Mouse (Mus musculus) thymus, adult 2 months (tissue): ENCODE data around the gene Msrb3. TPM values are rescaled to one million over a fixed set of nuclear protein-coding genes. Genes with fewer than 3 reads are reported as not detected.
A peak's percentile ranks its signal among the peaks of the same experiment; 100 is the strongest.

ENCODE experiments used
- DNase-seq: peaks from one replicate; pipeline ENCODE4 v3.0.0; 2021
- H3K27ac ChIP-seq: fragments of 200-500 bp; 2 replicates; pipeline ENCODE4 v1.5.1; 2012; ENCODE audit warnings: low read length, control low read depth; ENCODE audit not compliant: control insufficient read depth, insufficient read depth
- H3K27me3 ChIP-seq: fragments of 200-500 bp; 2 replicates; pipeline ENCODE4 v1.6.1; 2012; ENCODE audit warnings: mild to moderate bottlenecking, low read length, moderate library complexity, mixed read lengths; ENCODE audit not compliant: control insufficient read depth, insufficient read depth
- H3K36me3 ChIP-seq: fragments of 200-500 bp; 2 replicates; pipeline ENCODE4 v1.6.1; 2012; ENCODE audit warnings: mild to moderate bottlenecking, low read length, moderate library complexity; ENCODE audit not compliant: control insufficient read depth, insufficient read depth
- H3K4me1 ChIP-seq: fragments of 200-500 bp; replicated peaks from 2 replicates; pipeline ENCODE4 v1.6.1; 2012; ENCODE audit warnings: low read length; ENCODE audit not compliant: control insufficient read depth, insufficient read depth
- H3K4me3 ChIP-seq: fragments of 200-500 bp; 2 replicates; pipeline ENCODE4 v1.5.1; 2012; ENCODE audit warnings: mild to moderate bottlenecking, low read length, control low read depth, moderate library complexity; ENCODE audit not compliant: control insufficient read depth, insufficient read depth
- CTCF ChIP-seq: fragments of 200-500 bp; IDR thresholded peaks from 2 replicates; pipeline ENCODE4 v1.5.1; 2012; ENCODE audit warnings: mild to moderate bottlenecking, control low read depth, low read length, moderate library complexity, borderline replicate concordance; ENCODE audit not compliant: control insufficient read depth, poor library complexity, insufficient read depth; ENCODE audit errors: extremely low read depth
- POLR2A ChIP-seq: fragments of 200-500 bp; IDR thresholded peaks from 2 replicates; pipeline ENCODE4 v1.6.1; 2012; ENCODE audit warnings: mild to moderate bottlenecking, low read length, control low read depth, moderate library complexity; ENCODE audit not compliant: control insufficient read depth, poor library complexity, insufficient read depth; ENCODE audit errors: extremely low read depth
- WGBS: fragments of 180-500 bp; shearing (Covaris S2); methylation state at CpG from one replicate; pipeline ENCODE4 v1.1.7; 2018; 5-methylcytosine and 5-hydroxymethylcytosine counted together
- polyA plus RNA-seq: library from polyadenylated mRNA; depleted of rRNA; stranded (reverse); fragments of >200 nt; gene quantifications from 2 replicates; pipeline ENCODE4 v1.2.3, GENCODE M21; 2012

The Msrb3 gene
- polyA plus RNA-seq, 1 experiment = 5.4 TPM

DNA sequence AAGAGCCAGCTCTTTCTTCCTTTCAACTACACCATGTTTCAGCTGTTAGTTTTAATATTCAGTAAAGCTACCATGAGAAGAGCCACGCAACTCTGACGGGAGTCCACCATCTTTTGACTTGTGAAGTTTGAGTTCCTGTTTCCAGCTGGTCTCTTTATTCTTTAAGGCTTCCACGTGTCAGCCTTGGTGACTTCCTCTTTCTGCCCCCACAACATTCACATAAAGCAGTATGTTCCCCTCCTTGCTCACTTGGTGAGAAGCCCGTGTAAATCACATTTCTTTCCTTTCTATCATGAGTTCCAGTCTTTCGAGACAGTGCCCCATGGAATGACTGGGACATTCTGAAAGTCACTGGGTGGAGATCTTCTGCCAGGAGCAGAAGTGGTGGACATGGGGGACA, 83.6 kb downstream of the Msrb3 start:
- 15% methylated on average over 5 of the region's 5 CpGs for WGBS
- H3K4me3 ChIP-seq = no peak overlapping the region
- H3K27ac ChIP-seq = no peak overlapping the region
- H3K27me3 ChIP-seq = no peaks in the 10 kb centered on the region; the same call in 1 of the 2 replicates
- H3K36me3 ChIP-seq = no peaks in the 10 kb centered on the region
- TF ChIP-seq CTCF = no peak
- no peak for TF ChIP-seq POLR2A
- DNase-seq = no peak
- no peaks in the 10 kb centered on the region; the same call in 1 of the 2 replicates for H3K4me1 ChIP-seq

DNA sequence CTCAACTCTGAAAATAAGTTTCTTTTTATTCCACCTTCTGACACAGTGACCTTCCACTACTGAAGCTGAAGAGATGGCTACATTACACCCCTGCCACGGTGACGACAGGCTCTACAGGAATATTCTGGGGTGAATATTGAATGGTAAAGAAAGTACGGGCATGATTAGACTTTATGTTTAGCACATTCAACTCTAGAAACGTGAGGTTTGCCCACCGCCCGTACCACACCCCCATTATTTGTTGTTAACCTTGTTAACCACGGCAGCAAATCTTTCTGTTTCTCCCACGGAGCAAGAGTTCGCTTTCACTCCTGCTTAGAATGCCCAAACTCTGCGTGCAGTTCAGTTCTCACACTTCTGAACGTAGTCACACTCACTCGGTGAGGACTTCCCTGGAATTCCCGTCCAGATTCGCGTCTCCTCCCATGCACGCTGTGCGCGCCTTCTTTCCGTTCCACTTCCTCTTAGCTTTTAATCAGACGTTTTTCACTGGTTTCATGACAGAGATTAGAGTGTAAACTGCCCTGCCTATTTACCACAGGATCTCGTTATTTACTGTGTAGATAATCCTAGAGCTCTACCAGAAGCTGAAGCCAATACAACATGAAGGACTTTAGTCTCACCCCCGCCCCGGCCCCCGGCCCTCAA, 87.0 kb downstream of the Msrb3 start:
- Histone ChIP-seq H3K27ac (no peak overlapping the region), H3K36me3 (no peaks in the 10 kb centered on the region), H3K4me1 (no peaks in the 10 kb centered on the region; the same call in 1 of the 2 replicates), H3K27me3 (no peaks in the 10 kb centered on the region; the same call in 1 of the 2 replicates), H3K4me3 (peak overlapping the region; percentile 36)
- 14% methylated on average over 24 of the region's 24 CpGs for WGBS
- TF ChIP-seq CTCF (no peak), POLR2A (no peak)
- DNase-seq = no peak

DNA sequence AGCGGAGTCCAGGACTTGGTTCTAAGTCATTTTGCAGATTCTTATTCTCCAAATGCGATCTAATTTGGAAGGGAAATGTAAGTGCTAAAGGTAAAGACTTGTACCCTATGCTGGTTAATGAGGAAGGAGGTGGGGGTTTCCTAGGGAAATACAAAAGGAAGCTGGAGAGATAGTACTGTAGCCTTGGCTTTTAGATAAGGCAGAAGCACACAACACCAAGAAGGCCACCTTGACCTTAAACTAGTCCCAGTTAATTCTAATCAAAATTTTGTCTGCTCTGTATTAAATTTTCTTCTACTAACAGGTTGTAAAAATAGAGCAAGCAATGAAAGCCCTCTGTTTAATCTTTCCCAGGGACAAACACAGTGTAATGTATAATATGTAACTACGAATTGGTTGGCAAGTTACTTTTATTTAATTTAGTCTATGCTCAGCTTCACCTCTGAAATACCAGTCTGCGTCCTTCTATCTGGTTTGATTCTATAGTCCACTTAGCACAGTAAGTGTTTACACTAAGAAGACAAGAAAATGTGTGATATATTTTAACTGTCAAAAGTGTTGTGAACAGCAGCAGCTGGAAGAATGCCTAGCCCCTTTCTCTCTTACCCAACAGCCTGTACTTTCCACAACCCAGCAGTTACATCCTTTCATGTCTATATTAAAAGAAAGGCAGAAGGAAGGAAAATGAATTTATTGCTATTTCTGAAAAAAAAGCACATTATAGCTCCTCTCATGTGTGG, 87.9 kb downstream of the Msrb3 start:
- H3K4me1 ChIP-seq = no peaks in the 10 kb centered on the region; the same call in 1 of the 2 replicates
- DNase-seq = no peak
- TF ChIP-seq POLR2A (no peak), CTCF (no peak)
- no peaks in the 10 kb centered on the region; the same call in 1 of the 2 replicates for H3K27me3 ChIP-seq
- H3K4me3 ChIP-seq = no peak overlapping the region
- WGBS = 83% methylated on average over 4 of the region's 4 CpGs
- H3K36me3 ChIP-seq = no peaks in the 10 kb centered on the region
- H3K27ac ChIP-seq = no peak overlapping the region

DNA sequence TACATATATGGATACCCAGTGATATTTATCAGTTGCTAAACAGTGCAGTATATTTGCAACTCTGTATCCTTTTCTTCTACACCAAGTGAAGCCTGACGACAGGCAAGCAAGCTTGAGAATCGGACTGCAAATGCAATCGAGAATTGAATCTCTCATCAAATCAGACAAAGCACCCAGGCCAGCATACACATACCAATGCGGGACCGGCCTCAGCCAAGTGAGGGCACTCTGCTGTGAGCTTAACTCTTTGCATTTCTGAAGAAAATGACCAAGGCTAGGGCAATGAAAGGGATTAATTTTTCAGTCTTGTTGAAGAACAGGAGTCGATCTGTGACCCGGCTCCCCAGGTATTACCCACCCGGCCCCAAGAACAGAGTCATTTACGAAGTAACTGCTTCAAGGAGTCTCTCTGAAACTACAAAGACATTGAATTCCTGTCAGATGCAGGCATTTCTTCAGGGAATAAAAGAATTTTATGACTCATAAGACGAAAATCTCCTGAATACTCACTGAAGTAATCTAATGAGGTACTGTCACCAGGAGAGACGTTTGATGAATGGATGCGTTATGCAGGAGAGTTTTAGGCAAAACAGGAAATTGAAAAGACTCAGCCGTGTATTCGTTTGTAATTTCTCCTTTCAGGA, 88.7 kb downstream of the Msrb3 start:
- no peaks in the 10 kb centered on the region; the same call in 1 of the 2 replicates for H3K4me1 ChIP-seq
- no peak for TF ChIP-seq POLR2A
- no peak for TF ChIP-seq CTCF
- no peak for DNase-seq
- WGBS = 82% methylated on average over 14 of the region's 14 CpGs
- H3K27me3 ChIP-seq = no peaks in the 10 kb centered on the region; the same call in 1 of the 2 replicates
- H3K4me3 ChIP-seq = no peak overlapping the region
- no peaks in the 10 kb centered on the region for H3K36me3 ChIP-seq
- H3K27ac ChIP-seq = no peak overlapping the region

DNA sequence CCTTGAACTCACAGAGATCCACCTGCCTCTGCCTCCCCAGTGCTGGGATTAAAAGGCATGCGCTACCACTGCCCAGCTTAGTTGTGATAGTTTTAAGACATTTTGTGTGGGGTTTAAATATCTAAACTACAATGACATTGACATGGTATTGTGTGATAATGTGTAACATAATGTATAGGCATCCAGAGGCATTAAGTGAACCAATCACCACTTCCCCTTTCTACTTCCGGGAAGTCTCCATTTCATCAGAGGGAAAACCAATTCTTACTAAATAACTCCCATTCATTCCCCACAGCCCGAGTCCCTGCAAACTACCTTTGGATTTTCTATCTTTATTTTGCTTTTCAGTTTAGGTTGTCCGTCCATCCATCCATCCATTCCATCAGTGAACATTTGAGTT, 90.7 kb downstream of the Msrb3 start:
- H3K27ac ChIP-seq = no peak overlapping the region
- no peak for TF ChIP-seq CTCF
- TF ChIP-seq POLR2A = no peak
- no peaks in the 10 kb centered on the region for H3K36me3 ChIP-seq
- 91% methylated on average over 4 of the region's 4 CpGs for WGBS
- H3K27me3 ChIP-seq = no peaks in the 10 kb centered on the region; the same call in 1 of the 2 replicates
- no peaks in the 10 kb centered on the region; the same call in 1 of the 2 replicates for H3K4me1 ChIP-seq
- H3K4me3 ChIP-seq = no peak overlapping the region
- DNase-seq = no peak

DNA sequence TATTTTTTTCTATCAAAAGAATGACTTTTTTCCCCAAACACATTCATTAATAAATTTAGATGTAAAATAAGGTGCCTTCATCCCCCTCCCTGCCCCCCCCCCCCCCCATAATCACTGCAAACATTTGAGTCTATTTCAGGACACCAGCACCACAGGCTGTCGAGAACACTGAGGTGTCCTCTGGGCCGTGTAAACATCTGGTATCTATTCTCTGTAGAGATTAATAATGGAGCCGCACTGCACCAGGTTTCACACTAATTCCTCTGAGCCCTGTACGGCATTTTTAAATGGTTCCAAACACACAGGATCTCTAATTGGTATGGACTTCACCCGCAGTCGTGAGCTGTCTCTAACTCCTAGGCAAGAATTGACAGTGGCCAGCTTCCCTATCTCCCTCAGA, 97.8 kb downstream of the Msrb3 start:
- Histone ChIP-seq H3K27me3 (no peaks in the 10 kb centered on the region), H3K27ac (no peak overlapping the region), H3K4me3 (no peak overlapping the region), H3K36me3 (no peaks in the 10 kb centered on the region), H3K4me1 (no peaks in the 10 kb centered on the region)
- DNase-seq = no peak
- WGBS = 95% methylated on average over 6 of the region's 6 CpGs
- TF ChIP-seq CTCF = no peak
- TF ChIP-seq POLR2A = no peak

DNA sequence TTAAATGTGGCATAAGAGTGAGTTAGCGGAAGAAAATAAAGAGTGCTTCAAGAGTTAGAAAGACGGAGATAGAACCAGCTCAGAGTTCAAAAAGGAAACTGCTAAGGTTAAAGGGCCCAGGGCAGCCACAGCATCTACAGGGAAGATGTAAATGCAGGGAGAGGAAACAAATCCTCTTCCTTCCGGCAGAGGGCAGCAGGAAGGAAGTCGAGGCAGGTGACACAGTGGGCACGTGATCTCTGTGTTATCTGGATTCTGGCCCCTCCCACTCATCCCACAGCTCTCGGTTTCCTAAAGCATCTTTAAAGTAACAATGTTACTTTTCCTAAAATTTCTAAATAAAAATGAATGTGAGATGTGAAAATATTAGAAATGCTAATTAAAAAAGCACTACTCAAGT, 99.4 kb downstream of the Msrb3 start:
- no peaks in the 10 kb centered on the region for H3K36me3 ChIP-seq
- no peak overlapping the region for H3K27ac ChIP-seq
- WGBS = 74% methylated on average over 6 of the region's 6 CpGs
- H3K4me1 ChIP-seq = no peaks in the 10 kb centered on the region
- no peak overlapping the region for H3K4me3 ChIP-seq
- TF ChIP-seq POLR2A (no peak), CTCF (no peak)
- DNase-seq = no peak
- H3K27me3 ChIP-seq = no peaks in the 10 kb centered on the region
